Mouse (Mus musculus) myocyte (in vitro differentiated cells): Measurements from ENCODE around the gene Taar8b. TPM values are rescaled to one million over a fixed set of nuclear protein-coding genes. Genes with fewer than 3 reads are reported as not detected.

Experiments used
- H3K27me3 ChIP-seq: one replicate; pipeline ENCODE4 v1.6.1; 2011; ENCODE audit not compliant: control insufficient read depth, insufficient read depth, insufficient read length
- H3K36me3 ChIP-seq: one replicate; pipeline ENCODE4 v1.6.1; 2011; ENCODE audit not compliant: control insufficient read depth, insufficient read depth
- H3K4me2 ChIP-seq: one replicate; pipeline ENCODE4 v1.6.1; 2011; ENCODE audit warnings: low read depth, control low read depth
- H3K4me3 ChIP-seq: one replicate; pipeline ENCODE4 v1.5.1; 2011; ENCODE audit warnings: mild to moderate bottlenecking, control low read depth, moderate library complexity
- H3K79me2 ChIP-seq: one replicate; pipeline ENCODE4 v1.6.1; 2011; ENCODE audit not compliant: control insufficient read depth, insufficient read depth
- H3ac ChIP-seq: one replicate; pipeline ENCODE4 v1.6.1; 2011; ENCODE audit not compliant: control insufficient read depth, insufficient read length
- CEBPB ChIP-seq: IDR thresholded peaks from 2 replicates; pipeline ENCODE4 v1.6.1; 2011; ENCODE audit warnings: mild to moderate bottlenecking, moderate library complexity; ENCODE audit not compliant: poor library complexity, insufficient read depth, severe bottlenecking
- E2F4 ChIP-seq: IDR thresholded peaks from one replicate; pipeline ENCODE4 v1.6.1; 2011; ENCODE audit warnings: mild to moderate bottlenecking, control low read depth, moderate library complexity; ENCODE audit not compliant: insufficient read depth
- MAX ChIP-seq: IDR thresholded peaks from one replicate; pipeline ENCODE4 v1.6.1; 2011; ENCODE audit warnings: low read depth, mild to moderate bottlenecking, control low read depth
- MYOD1 ChIP-seq, 3 experiments: IDR thresholded peaks; one replicate each; pipeline ENCODE4 v1.6.1; 2011; ENCODE audit warnings: control low read depth in 2 of 3, low read depth in 2 of 3, mild to moderate bottlenecking in 2 of 3, moderate library complexity in 1 of 3; ENCODE audit not compliant: insufficient read length in 2 of 3, control insufficient read depth in 1 of 3
- MYOG ChIP-seq, 3 experiments: IDR thresholded peaks; one replicate each; pipeline ENCODE4 v1.6.1; 2011; ENCODE audit warnings: control low read depth in 2 of 3, low read depth in 2 of 3, mild to moderate bottlenecking in 2 of 3; ENCODE audit not compliant: insufficient read length in 2 of 3, control insufficient read depth in 1 of 3, insufficient read depth in 1 of 3
- POLR2A ChIP-seq: IDR thresholded peaks from one replicate; pipeline ENCODE4 v1.6.1; 2011; ENCODE audit warnings: low read depth, mild to moderate bottlenecking, control low read depth, moderate library complexity; ENCODE audit not compliant: insufficient read length
- POLR2AphosphoS2 ChIP-seq: IDR thresholded peaks from one replicate; pipeline ENCODE4 v1.6.1; 2011; ENCODE audit warnings: low read depth, control low read depth; ENCODE audit not compliant: insufficient read length
- REST ChIP-seq: IDR thresholded peaks from one replicate; pipeline ENCODE4 v1.6.1; 2011; ENCODE audit warnings: mild to moderate bottlenecking, control low read depth, moderate library complexity; ENCODE audit not compliant: insufficient read depth, insufficient read length
- SRF ChIP-seq: IDR thresholded peaks from one replicate; pipeline ENCODE4 v1.6.1; 2011; ENCODE audit warnings: low read depth; ENCODE audit not compliant: control insufficient read depth, insufficient read length
- TCF12 ChIP-seq: IDR thresholded peaks from one replicate; pipeline ENCODE4 v1.6.1; 2011; ENCODE audit warnings: mild to moderate bottlenecking, control low read depth; ENCODE audit not compliant: poor library complexity, insufficient read depth, severe bottlenecking
- TCF3 ChIP-seq: IDR thresholded peaks from one replicate; pipeline ENCODE4 v1.6.1; 2011; ENCODE audit warnings: low read depth, control low read depth; ENCODE audit not compliant: insufficient read length
- USF1 ChIP-seq: IDR thresholded peaks from one replicate; pipeline ENCODE4 v1.6.1; 2011; ENCODE audit warnings: low read depth, mild to moderate bottlenecking, control low read depth, moderate library complexity
- polyA plus RNA-seq: library from polyadenylated mRNA; unstranded; fragments of >200 nt; fragmentation: generic; extraction: Trizol; gene quantifications from one replicate; pipeline ENCODE4 v1.2.1, GENCODE M21; 2012; ENCODE audit warnings: missing spikeins

Taar8b gene
- polyA plus RNA-seq, 1 experiment, result not detected

DNA sequence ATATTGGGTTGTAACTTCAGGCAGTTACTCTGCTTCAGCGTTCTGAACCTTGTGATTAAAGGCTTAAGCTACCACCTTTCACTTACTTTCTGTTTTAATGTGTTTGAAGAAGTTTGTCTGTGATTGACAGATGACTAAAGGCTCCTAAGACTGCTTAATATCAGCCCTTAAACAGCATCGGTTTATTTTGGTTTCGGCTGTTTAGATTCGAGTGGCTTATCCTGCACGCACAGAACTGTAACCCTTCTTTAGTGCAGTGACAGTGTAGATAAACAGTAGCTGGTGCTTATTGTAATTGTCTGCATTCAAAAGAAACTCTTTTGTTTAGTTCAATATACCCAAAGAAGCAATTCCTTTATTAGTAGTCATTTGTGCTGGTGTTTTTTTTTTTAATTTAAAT, 40.1 kb downstream of the Taar8b start:
- Histone ChIP-seq H3K4me2 (no peak overlapping the region), H3K27me3 (no peaks in the 10 kb centered on the region), H3K79me2 (no peaks in the 10 kb centered on the region), H3K4me3 (no peak overlapping the region), H3K36me3 (no peaks in the 10 kb centered on the region), H3ac (no peak overlapping the region)
- TF ChIP-seq TCF12 (no peak), CEBPB (no peak), POLR2AphosphoS2 (no peak), POLR2A (no peak), USF1 (no peak), TCF3 (no peak), MYOD1 (IDR thresholded peaks at IDR 0.05; ENCODE audit: control insufficient read depth in 1 of 3, insufficient read length in 2 of 3, low read depth in 2 of 3) (no peak), E2F4 (no peak), MAX (no peak), REST (no peak), MYOG (IDR thresholded peaks at IDR 0.05; ENCODE audit: control insufficient read depth in 1 of 3, insufficient read depth in 1 of 3, insufficient read length in 2 of 3, low read depth in 2 of 3) (no peak), SRF (no peak)

DNA sequence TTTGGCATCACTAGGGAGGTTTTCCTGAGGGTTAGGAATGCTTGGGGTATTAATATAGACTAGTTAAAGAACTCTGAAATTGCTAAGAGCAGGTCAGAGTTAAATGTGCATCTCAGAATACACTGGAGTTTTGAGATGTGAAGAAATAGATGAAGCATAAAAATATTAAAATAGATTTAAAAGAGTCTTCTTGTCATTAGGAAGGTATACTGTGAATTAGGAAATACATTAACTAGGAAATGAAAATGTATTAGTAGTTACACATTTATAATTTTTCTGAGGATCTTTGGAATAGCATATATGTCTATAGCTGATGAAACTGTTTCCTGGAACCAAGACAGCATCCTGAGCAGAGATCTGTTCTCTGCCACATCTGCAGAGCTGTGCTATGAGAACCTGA, 42.9 kb downstream of the Taar8b start, which contains the start of gene Taar7f:
Gene Taar7f, plus strand, starts transcription at position 301 of the 400 bp plus-strand sequence.
- no peak for TF ChIP-seq REST
- no peak for TF ChIP-seq CEBPB
- TF ChIP-seq E2F4, result no peak
- TF ChIP-seq SRF, result no peak
- TF ChIP-seq POLR2A, result no peak
- no peak for TF ChIP-seq MYOG (IDR thresholded peaks at IDR 0.05; ENCODE audit: control insufficient read depth in 1 of 3, insufficient read depth in 1 of 3, insufficient read length in 2 of 3, low read depth in 2 of 3)
- no peak for TF ChIP-seq TCF12
- no peak for TF ChIP-seq TCF3
- TF ChIP-seq POLR2AphosphoS2, result no peak
- TF ChIP-seq MAX, result no peak
- TF ChIP-seq USF1, result no peak
- TF ChIP-seq MYOD1 (IDR thresholded peaks at IDR 0.05; ENCODE audit: control insufficient read depth in 1 of 3, insufficient read length in 2 of 3, low read depth in 2 of 3), result no peak
- Histone ChIP-seq H3K4me2 (no peak within 1 kb of the TSS), H3K27me3 (peaks cover 4% of the 10 kb centered on the region), H3K79me2 (no peaks in the 10 kb centered on the region), H3ac (no peak within 1 kb of the TSS), H3K4me3 (no peak within 1 kb of the TSS), H3K36me3 (no peaks in the 10 kb centered on the region)

Other genes with a start within 250 kb of the Taar8b start
- gene Vnn3, start 240.8 kb downstream of the Taar8b start, polyA plus RNA-seq, result not detected
- gene Vnn1, start 197.6 kb downstream of the Taar8b start, polyA plus RNA-seq, result not detected
- gene Taar1, start 171.9 kb downstream of the Taar8b start, polyA plus RNA-seq, result not detected
- gene Taar2, start 153.7 kb downstream of the Taar8b start, polyA plus RNA-seq, result not detected
- gene Taar3, start 142.7 kb downstream of the Taar8b start, polyA plus RNA-seq, result not detected
- gene Taar4, start 131.8 kb downstream of the Taar8b start, polyA plus RNA-seq, result not detected
- not detected for gene Taar5, start 121.6 kb downstream of the Taar8b start, polyA plus RNA-seq
- gene Taar6, start 106.6 kb downstream of the Taar8b start, polyA plus RNA-seq, result not detected
- gene Taar7a, start 98.8 kb downstream of the Taar8b start, polyA plus RNA-seq, result not detected
- gene Taar7b, start 92.4 kb downstream of the Taar8b start, polyA plus RNA-seq, result not detected
- gene Taar7d, start 65.1 kb downstream of the Taar8b start, polyA plus RNA-seq, result not detected
- gene Taar7e, start 54.7 kb downstream of the Taar8b start, polyA plus RNA-seq, result not detected
- gene Taar7f, start 42.8 kb downstream of the Taar8b start, polyA plus RNA-seq, result not detected
- gene Taar8a, start 15.8 kb downstream of the Taar8b start, polyA plus RNA-seq, result not detected
- not detected for gene Taar8c, start 9.6 kb upstream of the Taar8b start, polyA plus RNA-seq
- not detected for gene Taar9, start 17.2 kb upstream of the Taar8b start, polyA plus RNA-seq
- gene Stx7, start 57.0 kb upstream of the Taar8b start, polyA plus RNA-seq, result 54.6 TPM
- not detected for gene Moxd1, start 131.2 kb upstream of the Taar8b start, polyA plus RNA-seq